Mouse (Mus musculus): ENCODE measurements around the gene D5Ertd579e. TPM values are rescaled to one million over a fixed set of nuclear protein-coding genes. Genes with fewer than 3 reads are reported as not detected.

D5Ertd579e gene
- polyA plus RNA-seq, 1 experiment: 1.6 TPM

DNA sequence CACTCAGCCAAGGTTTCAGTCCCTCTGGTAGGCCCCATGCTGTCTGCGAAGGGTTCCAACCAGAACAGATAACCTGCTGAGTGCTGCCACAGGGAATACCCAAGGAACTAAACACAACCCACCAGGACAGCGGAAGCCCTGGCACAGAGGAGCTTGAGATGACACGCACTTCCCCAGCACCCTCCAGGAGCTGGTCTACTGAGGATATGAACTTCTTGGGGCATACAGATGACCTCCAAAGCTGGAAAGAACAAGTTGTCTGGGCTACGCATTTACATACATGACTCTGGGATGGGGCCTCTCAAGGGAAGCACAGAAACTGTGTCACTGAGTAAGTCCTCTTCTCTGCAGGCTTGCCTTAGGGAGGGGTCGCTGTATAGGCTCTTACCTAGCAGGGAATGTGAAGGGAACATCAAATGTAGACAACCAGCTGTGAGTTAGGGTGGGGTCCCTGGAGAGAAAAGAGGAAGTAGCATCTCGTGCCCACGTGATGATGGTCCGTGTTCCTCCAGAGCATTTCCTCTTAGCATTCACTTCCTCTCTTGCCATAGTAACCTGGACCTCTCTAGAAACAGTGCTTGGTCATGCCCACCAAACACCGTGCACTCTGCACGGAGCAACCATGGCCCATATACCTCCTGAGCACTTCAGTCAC, 132.9 kb downstream of the D5Ertd579e start:
- Histone ChIP-seq H3K4me3 (replicated peaks) (no peak overlapping the region), H3K4me1 (ENCODE audit: control insufficient read depth) (peaks cover 19% of the 10 kb centered on the region), H3K27me3 (ENCODE audit: control insufficient read depth) (no peaks in the 10 kb centered on the region), H3K9me3 (ENCODE audit: control insufficient read depth, low read length) (no peaks in the 10 kb centered on the region), H3K36me3 (ENCODE audit: control insufficient read depth) (peaks cover 4% of the 10 kb centered on the region)
- no peak for TF ChIP-seq TAL1 (IDR thresholded peaks at IDR 0.05; ENCODE audit: low read length)
- no peak for TF ChIP-seq GATA1 (IDR thresholded peaks at IDR 0.05; ENCODE audit: low read length)

DNA sequence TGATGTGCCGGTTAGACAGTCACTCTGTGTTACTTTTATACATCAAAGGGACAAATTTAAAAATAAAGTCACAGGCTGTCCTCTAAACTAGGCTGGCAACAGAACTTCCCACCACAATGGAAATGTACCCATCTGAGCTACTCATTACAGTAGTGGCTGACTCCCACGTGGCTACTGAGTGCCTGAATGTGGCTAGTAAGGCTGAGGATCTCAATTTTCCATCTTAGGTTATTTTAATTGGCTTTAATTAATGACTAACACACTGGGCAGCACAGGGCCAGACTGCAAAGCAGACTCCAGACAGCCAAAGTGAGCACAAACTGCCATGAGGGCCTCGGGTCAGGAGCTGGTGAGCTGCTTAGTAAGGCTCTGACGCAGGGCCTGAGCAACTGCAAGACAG, 134.3 kb downstream of the D5Ertd579e start:
- Histone ChIP-seq H3K36me3 (ENCODE audit: control insufficient read depth) (peaks cover 4% of the 10 kb centered on the region), H3K27me3 (ENCODE audit: control insufficient read depth) (no peaks in the 10 kb centered on the region), H3K9me3 (ENCODE audit: control insufficient read depth, low read length) (no peaks in the 10 kb centered on the region), H3K4me1 (ENCODE audit: control insufficient read depth) (peaks cover 20% of the 10 kb centered on the region), H3K4me3 (replicated peaks) (no peak overlapping the region)
- no peak for TF ChIP-seq TAL1 (IDR thresholded peaks at IDR 0.05; ENCODE audit: low read length)
- TF ChIP-seq GATA1 (IDR thresholded peaks at IDR 0.05; ENCODE audit: low read length): no peak

DNA sequence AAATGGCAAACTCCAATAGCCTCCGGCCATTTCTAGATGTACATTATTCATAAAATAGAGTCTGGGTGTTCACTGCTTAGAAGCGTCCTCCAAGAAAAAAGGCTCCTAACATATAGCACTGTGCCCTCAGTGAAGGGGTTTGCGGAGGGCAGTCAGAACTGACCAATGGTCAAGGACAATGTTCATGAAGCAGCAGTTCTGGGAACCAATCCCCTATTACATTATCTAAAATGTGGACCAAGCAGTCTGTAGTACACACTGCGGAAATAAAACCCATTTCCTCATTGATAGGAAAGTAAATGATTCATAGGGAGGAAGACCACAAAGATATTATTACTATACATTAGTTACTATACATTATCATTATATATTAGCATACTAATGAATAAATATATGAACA, 135.3 kb downstream of the D5Ertd579e start:
- Histone ChIP-seq H3K36me3 (ENCODE audit: control insufficient read depth) (peaks cover 4% of the 10 kb centered on the region), H3K4me3 (replicated peaks) (no peak overlapping the region), H3K4me1 (ENCODE audit: control insufficient read depth) (peaks cover 20% of the 10 kb centered on the region), H3K27me3 (ENCODE audit: control insufficient read depth) (no peaks in the 10 kb centered on the region), H3K9me3 (ENCODE audit: control insufficient read depth, low read length) (no peaks in the 10 kb centered on the region)
- no peak for TF ChIP-seq GATA1 (IDR thresholded peaks at IDR 0.05; ENCODE audit: low read length)
- TF ChIP-seq TAL1 (IDR thresholded peaks at IDR 0.05; ENCODE audit: low read length): no peak

DNA sequence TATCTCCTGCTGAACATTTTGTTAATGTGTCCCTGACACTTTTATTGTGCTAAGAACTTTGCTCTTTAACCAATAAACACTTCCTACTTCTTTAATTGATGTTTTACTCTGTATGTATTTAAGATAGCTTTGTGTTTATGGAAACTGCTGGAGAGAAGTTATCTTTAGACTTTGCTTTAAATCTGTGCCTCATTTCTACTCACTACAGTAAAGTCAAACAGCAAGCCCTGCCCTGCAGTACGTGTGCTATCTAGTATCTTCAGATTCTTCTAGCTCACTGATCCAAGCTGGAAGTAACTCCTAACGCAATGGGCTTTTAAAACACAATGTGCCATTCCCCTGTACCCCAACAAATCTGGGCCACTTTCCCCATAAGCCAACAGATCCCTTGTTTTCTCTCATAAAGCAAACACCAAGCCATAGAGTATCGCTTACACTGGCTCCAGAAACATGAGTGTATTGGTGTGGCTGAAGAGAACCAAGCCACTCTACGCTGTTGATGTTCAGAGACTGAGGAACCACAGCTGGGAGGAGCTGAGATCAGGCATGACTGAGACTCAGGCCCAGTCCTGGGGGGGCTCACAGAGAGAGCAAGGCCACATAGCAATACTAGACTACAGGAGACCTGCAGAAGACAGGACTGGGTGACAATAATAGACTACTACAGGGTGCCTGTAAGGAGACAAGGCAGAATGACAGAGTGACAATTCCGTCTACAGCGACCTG, 136.2 kb downstream of the D5Ertd579e start:
- H3K4me3 ChIP-seq (replicated peaks): no peak overlapping the region
- H3K4me1 ChIP-seq (ENCODE audit: control insufficient read depth): peaks cover 18% of the 10 kb centered on the region
- TF ChIP-seq GATA1 (IDR thresholded peaks at IDR 0.05; ENCODE audit: low read length) (no peak), TAL1 (IDR thresholded peaks at IDR 0.05; ENCODE audit: low read length) (no peak)
- peaks cover 4% of the 10 kb centered on the region for H3K36me3 ChIP-seq (ENCODE audit: control insufficient read depth)
- no peaks in the 10 kb centered on the region for H3K27me3 ChIP-seq (ENCODE audit: control insufficient read depth)
- no peaks in the 10 kb centered on the region for H3K9me3 ChIP-seq (ENCODE audit: control insufficient read depth, low read length)

DNA sequence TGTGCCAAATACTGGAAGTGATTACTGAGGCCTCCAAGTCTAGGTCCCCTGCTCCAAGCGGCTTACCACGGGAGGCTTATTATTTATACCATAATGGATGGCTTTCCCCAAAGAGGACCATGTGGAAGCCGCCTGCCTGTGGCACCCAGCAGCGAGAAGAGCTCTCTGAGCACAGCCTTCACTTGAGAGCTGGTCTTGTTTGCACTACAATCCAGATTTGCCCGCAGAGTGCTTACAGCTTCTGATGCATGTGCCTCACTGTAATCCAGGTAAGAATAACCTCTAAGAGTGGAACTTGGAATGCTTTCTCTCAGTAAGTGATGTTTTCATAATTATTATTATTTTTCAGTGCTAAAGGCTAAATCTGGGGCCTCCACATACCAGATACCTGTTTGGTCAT, 136.7 kb downstream of the D5Ertd579e start:
- TF ChIP-seq TAL1 (IDR thresholded peaks at IDR 0.05; ENCODE audit: low read length): no peak
- no peak for TF ChIP-seq GATA1 (IDR thresholded peaks at IDR 0.05; ENCODE audit: low read length)
- Histone ChIP-seq H3K27me3 (ENCODE audit: control insufficient read depth) (no peaks in the 10 kb centered on the region), H3K4me1 (ENCODE audit: control insufficient read depth) (peaks cover 14% of the 10 kb centered on the region), H3K9me3 (ENCODE audit: control insufficient read depth, low read length) (no peaks in the 10 kb centered on the region), H3K4me3 (replicated peaks) (no peak overlapping the region), H3K36me3 (ENCODE audit: control insufficient read depth) (peaks cover 4% of the 10 kb centered on the region)

DNA sequence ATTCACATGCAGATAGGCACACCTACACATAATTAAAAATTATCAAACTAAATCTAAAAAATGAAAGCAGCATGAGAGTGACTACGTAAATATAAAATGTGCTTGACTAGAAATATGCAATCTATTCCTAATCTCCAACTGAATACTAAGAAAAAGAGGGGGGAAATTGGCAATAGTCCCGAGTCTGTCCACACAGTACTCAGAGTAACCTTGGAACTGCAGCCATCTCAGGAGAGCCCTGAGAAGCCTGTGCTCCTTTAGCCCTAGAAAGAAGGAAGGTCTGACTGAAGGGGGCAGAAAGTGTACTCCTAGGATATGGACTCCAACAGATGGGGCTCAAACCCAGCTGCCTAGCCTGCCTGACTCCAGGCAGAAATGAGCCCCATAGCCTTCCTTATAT, 137.3 kb downstream of the D5Ertd579e start:
- TF ChIP-seq TAL1 (IDR thresholded peaks at IDR 0.05; ENCODE audit: low read length) (no peak), GATA1 (IDR thresholded peaks at IDR 0.05; ENCODE audit: low read length) (no peak)
- Histone ChIP-seq H3K4me1 (ENCODE audit: control insufficient read depth) (peaks cover 11% of the 10 kb centered on the region), H3K4me3 (replicated peaks) (no peak overlapping the region)

DNA sequence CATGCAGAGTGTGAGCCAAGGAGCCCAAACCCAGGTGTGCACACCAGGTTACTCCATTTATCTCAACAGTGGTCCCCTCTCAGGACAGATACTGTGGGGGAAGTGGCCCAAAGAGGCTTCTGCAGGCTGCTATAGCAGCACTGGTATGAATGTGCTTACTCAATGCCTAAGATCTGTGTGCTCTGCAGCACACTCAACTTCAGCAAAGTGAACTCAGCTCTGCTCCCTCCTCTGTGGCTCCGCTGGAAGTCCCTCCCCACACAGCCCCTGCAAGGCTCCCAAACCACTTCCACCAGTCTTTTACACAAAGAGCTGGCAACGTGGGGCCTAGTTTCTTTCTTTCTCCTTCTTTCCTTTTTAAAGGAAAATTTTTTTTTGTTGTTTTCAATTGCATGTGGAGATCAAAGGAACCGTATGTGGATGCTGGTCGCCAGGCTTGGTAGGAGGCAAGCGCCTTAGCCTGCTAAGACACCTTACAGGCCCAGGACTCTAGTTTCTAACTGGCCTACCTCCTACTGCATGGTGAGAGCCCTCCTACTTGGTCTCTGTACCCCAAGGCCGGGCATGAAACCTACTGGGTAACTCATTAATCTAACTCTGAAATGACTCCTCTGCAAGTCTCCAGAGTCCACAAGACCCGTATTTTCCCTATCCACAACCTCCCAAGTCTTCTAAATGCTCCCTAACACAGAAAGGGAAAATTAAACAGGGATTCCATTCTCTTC, 138.1 kb downstream of the D5Ertd579e start:
- Histone ChIP-seq H3K4me3 (replicated peaks) (no peak overlapping the region), H3K27me3 (ENCODE audit: control insufficient read depth) (no peaks in the 10 kb centered on the region), H3K9me3 (ENCODE audit: control insufficient read depth, low read length) (no peaks in the 10 kb centered on the region), H3K4me1 (ENCODE audit: control insufficient read depth) (peaks cover 4% of the 10 kb centered on the region; the same call in 1 of the 2 replicates), H3K36me3 (ENCODE audit: control insufficient read depth) (no peaks in the 10 kb centered on the region)
- no peak for TF ChIP-seq TAL1 (IDR thresholded peaks at IDR 0.05; ENCODE audit: low read length)
- no peak for TF ChIP-seq GATA1 (IDR thresholded peaks at IDR 0.05; ENCODE audit: low read length)

More for the DNA sequence above, 137.3 kb downstream of the D5Ertd579e start:
- H3K9me3 ChIP-seq (ENCODE audit: control insufficient read depth, low read length): no peaks in the 10 kb centered on the region
- H3K36me3 ChIP-seq (ENCODE audit: control insufficient read depth): peaks cover 4% of the 10 kb centered on the region; the same call in 1 of the 2 replicates
- no peaks in the 10 kb centered on the region for H3K27me3 ChIP-seq (ENCODE audit: control insufficient read depth)

DNA sequence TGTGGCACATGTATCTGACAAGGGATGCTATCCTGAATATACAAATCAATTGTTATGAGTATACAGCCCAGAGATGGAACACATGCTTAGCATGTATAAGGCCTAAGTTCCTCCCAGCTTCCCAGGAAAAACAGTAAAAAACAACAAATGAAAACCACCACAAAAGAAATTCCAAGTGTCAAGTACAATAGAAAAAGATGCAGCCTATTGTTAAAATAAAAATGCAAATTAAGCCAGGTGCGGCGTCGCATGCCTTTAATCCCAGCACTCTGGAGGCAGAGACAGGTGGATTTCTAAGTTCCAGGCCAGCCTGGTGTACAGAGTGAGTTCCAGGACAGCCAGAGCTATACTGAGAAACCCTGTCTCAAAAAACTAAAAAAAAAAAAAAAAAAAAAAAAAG, 138.9 kb downstream of the D5Ertd579e start:
- Histone ChIP-seq H3K4me3 (replicated peaks) (no peak overlapping the region), H3K9me3 (ENCODE audit: control insufficient read depth, low read length) (no peaks in the 10 kb centered on the region), H3K36me3 (ENCODE audit: control insufficient read depth) (no peaks in the 10 kb centered on the region), H3K4me1 (ENCODE audit: control insufficient read depth) (0 out of 2 replicates have a peak, but pooled peaks cover 1% of the 10 kb centered on the region), H3K27me3 (ENCODE audit: control insufficient read depth) (no peaks in the 10 kb centered on the region)
- TF ChIP-seq GATA1 (IDR thresholded peaks at IDR 0.05; ENCODE audit: low read length) (no peak), TAL1 (IDR thresholded peaks at IDR 0.05; ENCODE audit: low read length) (no peak)

DNA sequence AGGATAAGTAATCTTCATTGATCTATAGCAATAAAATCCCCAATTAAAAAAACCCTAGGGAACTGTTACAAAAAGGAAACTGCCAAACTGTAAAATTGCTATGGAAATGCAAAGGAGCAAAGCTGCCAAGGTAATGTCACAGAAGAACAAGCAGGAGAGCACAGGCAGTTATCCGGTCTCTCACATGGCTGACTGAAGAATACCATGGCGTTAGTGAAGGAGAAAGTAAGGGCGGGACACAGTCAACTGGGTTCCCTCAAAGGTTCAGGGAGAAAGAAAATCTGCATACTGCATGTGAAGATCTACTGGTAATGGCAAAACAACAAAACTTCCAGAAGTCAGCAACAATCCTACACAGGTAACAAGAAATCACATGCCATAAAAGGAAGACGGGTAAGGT, 139.5 kb downstream of the D5Ertd579e start:
- Histone ChIP-seq H3K9me3 (ENCODE audit: control insufficient read depth, low read length) (no peaks in the 10 kb centered on the region), H3K4me3 (replicated peaks) (no peak overlapping the region), H3K4me1 (ENCODE audit: control insufficient read depth) (0 out of 2 replicates have a peak, but pooled peaks cover 1% of the 10 kb centered on the region), H3K27me3 (ENCODE audit: control insufficient read depth) (no peaks in the 10 kb centered on the region), H3K36me3 (ENCODE audit: control insufficient read depth) (no peaks in the 10 kb centered on the region)
- TF ChIP-seq GATA1 (IDR thresholded peaks at IDR 0.05; ENCODE audit: low read length) (no peak), TAL1 (IDR thresholded peaks at IDR 0.05; ENCODE audit: low read length) (no peak)
